Mouse (Mus musculus): ENCODE measurements around the gene Grip1. TPM values are rescaled to one million over a fixed set of nuclear protein-coding genes. Genes with fewer than 3 reads are reported as not detected.

The Grip1 gene
- total RNA-seq, 2 experiments from 2014 or later: not detected

DNA sequence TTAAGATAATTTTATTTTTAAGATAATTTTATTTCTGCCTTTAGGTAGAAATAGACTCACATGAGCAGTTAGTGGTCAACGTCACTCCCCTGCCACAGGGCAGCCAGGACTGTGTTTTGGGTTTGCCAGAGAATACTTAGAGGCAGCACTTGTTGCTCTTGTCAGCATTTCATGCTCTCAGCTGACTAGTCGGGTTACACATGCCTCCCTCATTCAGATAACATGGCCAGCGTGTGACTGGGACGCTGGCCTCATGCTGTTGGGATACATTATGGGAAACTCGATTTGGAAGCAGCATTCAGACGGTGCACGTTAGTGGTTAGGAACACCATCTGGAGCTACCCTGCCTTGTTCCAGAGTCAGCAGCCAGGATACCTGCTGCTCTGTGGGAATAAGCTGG lies 453.2 kb downstream of the Grip1 start:
- DNase-seq: no peak
- intact Hi-C loops (cut with DNase I): no loop called here

DNA sequence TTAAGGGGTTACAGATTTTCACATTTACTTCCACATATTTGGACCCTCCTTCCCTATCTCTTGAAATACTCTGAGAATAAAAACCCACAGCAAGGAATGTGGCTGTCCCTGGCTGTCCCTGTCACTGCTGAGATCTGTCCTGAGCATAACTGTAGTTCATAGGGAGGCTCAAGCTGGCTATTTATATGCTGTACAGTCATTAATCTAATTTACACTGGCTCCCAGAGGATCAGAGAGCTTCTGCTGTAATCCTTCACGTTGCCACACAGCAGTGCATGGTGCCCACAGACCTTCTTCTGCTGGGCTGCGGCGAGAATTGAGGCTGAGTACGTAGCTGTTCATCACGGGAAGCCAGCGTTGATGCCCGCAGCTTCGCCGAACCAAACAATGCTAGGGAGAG lies 464.4 kb downstream of the Grip1 start:
- intact Hi-C loops (cut with DNase I): no loop called here
- no peak for DNase-seq

DNA sequence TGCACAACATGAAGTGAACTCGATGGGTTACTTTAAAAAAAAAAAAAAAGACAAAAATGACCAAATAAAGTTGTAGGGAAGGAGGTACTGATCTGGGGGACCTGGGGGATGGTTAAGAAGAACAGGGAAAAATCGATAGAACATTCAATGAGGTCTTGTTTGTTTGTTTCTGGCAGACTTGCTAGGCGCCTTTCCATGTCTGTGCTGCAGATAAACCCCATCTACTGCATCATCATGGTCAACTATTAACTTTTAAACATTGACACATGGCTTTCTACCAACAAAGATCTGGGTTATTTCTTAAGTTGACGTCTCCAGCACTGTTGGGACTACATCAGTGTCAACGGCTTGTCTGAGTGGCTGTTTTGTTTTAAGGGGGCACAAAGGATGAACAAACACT lies 474.3 kb downstream of the Grip1 start:
- DNase-seq: no peak
- intact Hi-C loops (cut with DNase I): no loop called here

DNA sequence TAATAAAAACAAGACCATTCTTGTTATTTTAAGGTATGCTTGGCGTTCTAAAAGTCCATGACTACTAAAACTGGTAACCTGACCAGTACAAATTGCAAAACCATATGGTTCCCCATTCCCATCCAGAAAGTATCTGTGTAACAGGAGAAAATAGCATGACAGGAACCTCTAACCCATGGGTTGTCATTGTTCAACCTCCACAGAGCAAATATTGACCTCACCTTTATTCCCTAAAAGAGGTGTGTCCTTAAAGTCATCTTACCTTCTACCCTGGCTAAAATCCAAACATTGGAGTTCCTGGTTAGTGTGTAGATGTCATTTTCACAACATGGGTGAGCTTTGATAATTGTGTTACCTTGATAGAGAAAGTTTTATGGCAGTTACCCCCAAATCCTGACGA lies 475.3 kb downstream of the Grip1 start:
- no peak for DNase-seq
- intact Hi-C loops (cut with DNase I): no loop called here

DNA sequence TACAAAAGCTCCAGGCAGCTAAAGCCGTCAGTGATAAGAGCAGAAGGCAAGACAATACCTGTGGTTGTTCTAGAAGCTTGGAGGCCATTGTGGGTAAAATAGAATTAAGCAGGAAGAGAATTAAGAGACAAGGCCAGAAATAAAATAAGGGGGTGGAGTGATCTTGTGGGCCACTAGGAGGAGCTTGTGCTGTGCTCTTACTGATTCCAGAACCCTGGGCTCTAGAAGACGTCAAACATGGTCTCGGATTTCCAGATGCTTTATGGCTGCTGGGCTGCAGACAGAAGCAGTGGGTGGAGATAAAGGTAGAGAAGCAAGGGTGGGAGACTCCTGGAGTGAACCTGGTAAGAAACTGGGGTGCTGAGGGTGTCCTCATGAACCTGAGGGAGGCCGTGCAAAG lies 479.2 kb downstream of the Grip1 start:
- intact Hi-C loops (cut with DNase I): no loop called here
- DNase-seq: no peak

DNA sequence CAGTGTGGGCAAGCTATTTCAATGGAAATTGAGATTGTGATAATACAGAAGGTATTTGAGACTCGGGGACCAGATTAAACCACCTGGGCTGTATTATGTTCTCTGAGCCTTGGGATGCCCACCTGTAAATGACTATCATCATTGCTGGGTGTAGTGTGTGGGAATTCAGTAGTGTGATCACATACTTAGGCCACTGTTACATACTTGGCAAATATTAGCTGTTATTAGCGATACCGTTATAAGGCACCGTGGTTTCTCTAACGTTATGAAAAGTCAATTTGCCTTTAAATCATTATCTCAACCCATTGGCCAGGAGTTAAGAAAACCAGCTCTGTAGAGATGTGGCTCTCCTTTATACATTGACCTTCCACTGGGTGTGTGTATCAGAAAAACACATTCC lies 479.7 kb downstream of the Grip1 start:
- intact Hi-C loops (cut with DNase I): no loop called here
- DNase-seq: no peak

DNA sequence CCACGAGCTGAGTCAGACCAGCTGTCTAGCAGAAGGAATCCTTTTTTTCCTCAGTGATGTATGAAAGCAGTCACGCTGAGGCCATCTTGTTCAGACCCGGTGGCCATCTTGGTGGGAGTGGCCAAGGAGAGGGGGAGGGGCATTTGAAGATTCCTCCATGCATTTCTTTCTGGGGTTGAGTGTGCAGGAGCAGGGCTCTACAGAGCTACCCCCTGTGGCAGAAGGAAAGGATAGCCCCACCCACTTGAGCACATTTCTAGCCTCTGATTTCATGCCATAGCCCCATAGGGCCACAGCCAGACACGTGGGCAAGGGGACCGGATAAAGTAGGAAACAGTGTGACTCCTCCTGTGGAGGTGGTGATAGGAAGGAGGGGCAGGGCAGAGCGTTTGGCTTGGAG lies 481.6 kb downstream of the Grip1 start:
- intact Hi-C loops (cut with DNase I): no loop called here
- no peak for DNase-seq

DNA sequence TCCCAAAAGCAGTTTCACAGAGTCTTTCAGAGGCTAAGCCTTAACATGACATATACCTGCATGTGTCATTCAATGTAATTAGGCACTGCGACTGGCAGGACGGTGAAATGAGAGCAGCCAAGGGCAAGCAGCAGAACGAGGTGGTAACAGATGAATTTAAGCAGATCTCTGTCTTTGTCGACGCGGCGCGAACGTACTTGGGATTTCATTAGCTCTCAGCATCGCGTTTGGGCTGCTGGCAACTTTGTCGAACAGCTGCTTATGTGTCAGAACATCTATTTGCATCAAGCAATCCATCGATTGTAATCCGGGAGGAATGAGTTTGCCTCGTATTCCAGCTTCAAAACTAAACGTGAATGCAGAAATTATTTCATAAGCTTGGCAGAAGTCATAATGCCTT lies 483.9 kb downstream of the Grip1 start:
- intact Hi-C loops (cut with DNase I): no loop called here
- DNase-seq: no peak

DNA sequence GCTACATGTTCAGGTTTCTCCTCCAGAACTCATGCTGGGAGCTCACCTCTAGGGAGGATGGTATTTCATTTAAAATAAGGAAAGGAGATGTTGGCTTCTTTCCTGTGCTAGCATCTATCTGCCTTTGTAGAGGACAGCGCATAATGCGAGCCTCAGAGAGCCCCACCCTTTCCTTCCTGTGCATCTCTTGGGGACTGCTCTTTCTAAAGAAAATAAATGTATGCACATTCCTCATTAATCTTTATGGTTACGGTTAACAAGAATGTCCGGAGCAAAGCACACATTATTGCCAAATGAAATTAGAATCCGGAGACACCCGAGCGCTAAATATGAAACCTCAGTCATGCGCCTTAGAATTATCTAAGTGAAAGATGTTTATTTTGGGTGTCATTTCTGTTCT lies 490.3 kb downstream of the Grip1 start:
- DNase-seq: no peak
- intact Hi-C loops (cut with DNase I): no loop called here

DNA sequence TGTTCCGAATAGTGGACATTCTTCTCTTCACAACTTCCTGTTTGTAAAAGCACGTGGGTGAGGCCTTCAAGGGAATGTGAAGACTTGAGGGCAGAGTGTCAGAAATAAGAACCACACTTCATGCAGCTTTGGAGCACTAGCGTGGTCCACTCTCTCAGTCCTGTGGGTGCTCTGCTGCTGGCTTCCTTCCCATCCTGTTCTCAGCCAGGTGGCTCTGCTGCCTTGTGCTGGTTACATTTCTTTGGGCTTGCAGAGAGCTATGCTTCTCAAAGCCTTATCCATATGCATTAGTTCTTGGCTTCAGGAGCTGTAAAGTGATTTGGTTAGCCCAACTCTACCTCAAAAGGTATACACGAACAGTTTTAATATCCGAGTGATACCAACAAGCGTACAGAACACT lies 497.8 kb downstream of the Grip1 start:
- no peak for DNase-seq
- intact Hi-C loops (cut with DNase I): no loop called here

DNA sequence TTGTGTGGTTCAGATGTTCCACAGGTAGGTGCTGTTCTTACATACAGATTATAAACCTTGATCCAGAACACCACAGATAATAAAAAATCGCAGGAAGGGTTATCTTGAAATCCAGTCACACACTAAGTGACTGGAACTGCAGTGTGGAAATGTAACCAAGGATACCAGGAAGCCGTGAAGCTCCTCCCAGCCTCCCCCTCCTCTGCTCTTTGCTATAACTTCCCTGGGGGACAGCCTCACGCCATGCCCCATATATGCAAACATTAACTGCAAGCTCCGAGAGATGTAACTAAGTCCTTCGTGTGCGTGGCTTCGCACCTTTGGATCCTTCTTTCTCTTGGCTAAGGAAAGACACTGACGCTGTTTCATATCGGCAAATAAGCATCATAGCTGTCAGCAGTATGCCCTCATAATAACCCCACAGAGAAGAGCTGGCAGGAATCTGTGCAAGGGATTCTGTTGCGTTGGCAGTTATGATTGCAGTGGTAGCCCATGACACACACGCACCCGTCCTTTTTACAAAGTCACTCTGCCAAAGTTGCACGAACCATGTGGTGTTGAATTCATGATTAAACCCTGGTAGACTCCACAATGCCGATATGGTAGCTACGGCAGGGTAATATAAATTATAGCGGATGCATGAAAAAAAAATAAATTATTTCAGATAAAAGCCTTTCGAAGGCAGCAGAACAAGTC lies 503.8 kb downstream of the Grip1 start:
- intact Hi-C loops (cut with DNase I): no loop called here
- no peak for DNase-seq

DNA sequence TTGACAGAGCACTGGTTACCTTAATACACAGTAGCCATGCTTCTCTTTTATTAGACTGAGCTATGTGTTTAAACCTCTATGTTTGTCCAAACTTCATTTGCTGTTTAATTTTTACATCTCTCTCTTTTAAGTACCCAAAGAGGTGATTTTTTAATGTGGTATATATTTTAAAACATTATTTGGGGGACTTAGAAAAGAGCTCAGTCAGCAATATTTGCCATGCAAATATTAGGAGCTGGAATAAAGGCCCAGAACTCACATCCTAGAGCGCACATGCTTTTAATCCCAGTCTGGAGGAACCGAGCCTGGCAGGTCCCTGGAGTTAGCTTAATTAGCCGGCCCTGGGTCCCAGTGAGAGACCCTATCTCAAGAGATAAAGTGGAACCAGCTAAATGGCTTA lies 507.3 kb downstream of the Grip1 start:
- intact Hi-C loops (cut with DNase I): no loop called here
- DNase-seq: no peak

DNA sequence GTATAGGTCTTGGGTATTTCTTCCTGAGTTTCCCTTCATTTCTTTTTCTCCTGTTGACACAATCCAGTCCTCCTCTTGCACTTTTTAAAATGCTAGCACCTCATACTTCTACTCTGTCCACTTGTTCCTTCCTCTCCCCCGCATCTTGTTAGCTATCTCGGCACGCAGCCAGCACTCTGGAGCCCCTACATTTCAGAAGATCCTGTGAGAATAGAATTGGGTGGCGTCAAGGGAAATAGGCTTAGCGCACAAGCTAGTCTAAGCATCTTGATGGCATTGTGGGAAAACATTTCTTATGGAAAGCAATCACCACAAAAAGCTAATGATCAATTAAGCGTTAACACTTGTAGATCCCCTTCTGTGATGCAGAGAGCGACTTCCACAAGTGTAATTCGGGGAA lies 512.7 kb downstream of the Grip1 start:
- DNase-seq: no peak
- intact Hi-C loops (cut with DNase I): no loop called here

DNA sequence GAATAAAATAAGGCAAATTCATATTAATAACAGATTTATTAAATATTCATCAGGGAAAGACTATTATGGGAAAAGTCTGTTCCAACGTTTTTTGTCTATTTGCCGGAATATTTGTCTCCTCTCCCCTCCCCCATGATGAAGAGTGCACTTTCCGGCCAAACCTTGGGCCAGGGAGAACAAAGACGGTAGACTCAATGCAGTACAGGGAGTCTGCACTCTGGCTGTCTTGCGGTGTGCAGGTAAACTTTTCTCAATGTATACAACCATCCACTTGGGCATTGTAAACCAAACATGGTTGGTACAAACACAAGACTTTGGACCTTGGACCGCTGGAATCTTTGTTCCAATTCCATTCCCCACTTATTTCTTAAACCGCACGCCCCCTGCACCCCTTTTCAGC lies 525.8 kb downstream of the Grip1 start:
- DNase-seq: no peak
- intact Hi-C loops (cut with DNase I): no loop called here

DNA sequence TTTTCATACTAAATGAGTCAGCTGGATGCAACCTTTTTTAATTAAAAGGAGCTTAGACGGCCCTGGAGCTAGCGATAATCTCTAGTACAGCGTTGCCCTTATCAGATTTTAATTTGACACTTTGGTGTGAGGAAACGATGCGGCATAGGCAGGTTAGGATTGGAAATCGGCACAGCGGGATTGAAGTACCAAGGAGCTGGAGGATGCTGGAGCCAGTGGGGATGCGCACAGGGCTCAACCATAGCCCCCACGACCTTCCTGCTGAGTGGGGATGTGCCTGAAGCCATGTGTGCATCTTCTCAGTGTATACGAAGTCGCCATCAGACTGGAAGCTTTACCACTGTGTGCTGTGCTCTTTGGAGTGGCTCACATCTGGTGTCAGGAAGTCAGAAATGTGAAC lies 526.4 kb downstream of the Grip1 start:
- intact Hi-C loops (cut with DNase I): no loop called here
- DNase-seq: no peak

DNA sequence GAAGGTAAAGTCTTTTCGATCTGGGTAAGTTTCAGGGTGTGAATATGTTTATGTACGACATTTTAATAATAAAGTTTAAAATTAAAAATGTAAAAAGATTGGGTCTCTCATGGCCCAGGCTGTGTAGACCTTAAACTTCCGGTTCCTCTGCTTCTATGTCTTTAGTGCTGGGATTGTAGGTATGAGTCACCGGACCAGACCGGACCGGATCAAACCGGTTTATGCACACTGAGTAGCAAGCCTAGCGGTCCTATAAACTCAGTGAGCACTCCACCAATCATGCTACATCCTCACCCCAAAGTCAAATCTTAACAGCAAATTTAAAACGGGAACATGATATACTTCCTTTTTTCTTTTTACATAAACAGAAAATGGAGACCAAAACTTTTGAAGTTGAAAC lies 530.7 kb downstream of the Grip1 start:
- no peak for DNase-seq
- intact Hi-C loops (cut with DNase I): no loop called here

DNA sequence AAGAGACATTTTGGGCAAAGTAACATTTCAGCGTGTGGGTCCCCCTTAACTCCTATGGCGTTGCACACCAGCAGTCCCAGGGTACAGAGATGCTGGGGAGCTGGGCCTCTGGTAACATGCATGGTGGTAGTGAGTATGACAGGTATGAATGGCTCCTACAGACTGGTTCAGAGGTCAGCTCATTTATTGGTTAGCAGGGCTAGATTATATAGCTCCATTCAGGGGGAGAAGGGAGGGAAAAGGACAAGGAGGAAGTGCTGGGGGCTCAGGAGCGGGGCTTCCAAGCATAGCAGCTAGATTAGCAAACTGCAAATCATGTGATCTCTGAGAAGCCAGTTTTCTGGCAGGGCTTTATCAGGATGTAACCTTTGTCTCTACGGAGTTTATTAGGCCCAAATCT lies 544.8 kb downstream of the Grip1 start:
- intact Hi-C loops (cut with DNase I): no loop called here
- no peak for DNase-seq

DNA sequence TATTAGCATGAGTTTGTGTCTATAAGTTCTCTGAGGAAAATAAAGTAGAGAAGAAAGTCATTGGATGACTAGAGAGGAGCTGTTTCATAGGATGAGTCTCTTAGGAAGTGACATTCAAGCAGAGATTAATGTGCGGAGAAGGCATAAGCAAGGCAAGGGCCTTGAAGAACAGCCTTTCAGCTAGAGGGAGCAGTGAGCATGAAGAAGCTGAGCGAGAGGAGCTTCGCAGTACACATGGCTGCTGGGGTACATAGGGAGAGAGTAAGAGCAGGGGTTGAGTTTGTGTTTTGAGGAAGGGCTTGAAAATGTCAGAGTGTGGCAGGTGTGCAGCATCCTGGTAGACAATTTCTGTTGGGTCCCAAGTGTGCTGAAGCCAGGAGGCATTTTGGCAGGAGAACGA lies 548.5 kb downstream of the Grip1 start:
- intact Hi-C loops (cut with DNase I): no loop called here
- no peak for DNase-seq

DNA sequence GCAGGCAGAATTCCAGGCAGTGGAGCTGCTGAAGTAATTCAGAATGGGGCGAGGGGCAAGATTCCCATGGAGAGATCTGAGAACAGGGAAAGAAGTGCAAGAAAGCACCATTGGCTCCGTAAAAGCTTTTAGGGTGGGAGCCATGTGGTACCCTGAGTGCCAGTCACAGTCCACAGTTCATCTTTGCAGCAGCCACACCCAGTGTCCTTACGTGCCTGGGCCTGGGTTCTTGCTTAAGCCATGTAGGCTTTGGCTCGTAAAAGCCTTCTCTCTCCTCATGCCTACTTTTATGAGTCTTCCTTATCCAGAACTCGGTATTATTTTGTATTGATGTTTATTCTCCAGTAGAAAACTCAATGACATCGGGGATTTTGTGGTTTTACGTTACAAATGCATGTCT lies 550.5 kb downstream of the Grip1 start:
- intact Hi-C loops (cut with DNase I): no loop called here
- no peak for DNase-seq

DNA sequence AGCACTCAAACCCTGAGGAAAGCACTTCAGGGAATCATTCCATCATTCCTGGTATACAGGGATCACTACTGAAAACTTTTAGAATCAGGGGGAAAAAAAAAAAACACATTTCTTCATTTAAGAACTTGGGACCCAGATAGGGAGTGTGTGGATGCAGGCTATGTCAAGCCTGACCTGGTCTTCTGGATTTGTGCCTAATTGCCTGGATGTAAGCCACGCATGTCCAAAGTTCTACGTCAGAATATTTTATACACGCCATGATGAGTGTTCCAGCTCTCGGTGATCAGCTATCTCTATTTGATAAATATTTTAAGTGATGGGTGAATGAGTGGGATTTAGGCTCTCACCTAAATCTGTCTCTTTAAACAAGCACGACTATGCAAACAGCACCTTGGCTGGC lies 552.0 kb downstream of the Grip1 start:
- intact Hi-C loops (cut with DNase I): no loop called here
- no peak for DNase-seq

DNA sequence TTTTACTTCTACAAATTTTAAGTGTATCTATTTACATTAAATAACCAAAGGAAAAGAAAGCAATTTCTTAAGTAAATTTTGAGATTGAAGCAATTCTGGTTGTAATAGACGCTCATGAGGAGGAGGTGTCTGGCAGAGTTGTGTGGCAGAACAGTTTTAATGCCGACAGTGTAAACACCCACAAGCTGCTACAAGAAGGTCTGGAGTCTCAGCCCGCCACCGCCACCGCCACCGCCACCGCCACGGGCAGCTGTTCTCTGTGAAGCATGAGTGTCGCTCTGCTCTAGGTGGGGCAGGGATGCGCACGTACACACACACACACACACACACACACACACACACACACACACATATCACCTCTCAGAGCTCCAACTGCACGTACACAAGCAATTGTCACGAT lies 558.7 kb downstream of the Grip1 start:
- DNase-seq: no peak
- intact Hi-C loops (cut with DNase I): no loop called here

DNA sequence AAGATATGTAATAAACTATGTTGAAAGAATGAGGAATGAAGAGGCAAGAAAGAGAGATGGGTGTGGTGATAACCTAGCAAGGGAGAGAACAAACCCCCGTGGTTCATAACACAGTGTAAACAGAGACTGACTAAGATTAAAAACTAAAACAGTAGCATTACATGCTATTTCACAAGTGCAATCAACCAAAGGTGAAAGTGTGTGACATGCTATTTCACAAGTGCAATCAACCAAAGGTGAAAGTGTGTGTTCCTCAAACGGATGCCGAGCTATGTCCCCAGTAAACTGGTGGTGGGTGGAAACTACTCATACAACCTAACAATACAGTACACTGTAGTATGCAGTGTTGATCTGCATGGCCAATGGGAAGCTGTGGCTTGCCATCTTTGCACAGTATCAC lies 561.5 kb downstream of the Grip1 start:
- intact Hi-C loops (cut with DNase I): no loop called here
- DNase-seq: no peak

DNA sequence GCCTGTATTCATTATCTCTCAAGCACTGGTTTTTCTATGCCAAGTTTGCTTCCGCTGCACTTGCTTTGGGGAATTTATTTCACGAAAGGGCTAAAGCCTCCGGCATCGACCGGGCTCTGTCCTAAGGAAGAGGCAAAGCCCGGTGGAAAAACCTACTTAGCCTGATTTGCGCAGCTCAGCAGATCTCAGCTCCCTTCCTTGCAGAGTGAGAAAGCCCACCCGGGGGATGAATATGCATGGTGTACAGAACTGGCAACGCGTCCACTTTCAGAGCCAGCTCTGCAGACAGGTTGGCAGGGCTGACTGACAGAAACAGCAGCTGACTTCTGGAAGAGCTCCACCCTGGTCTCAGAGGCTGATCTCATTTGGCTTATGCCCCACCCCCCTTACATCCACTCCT lies 572.8 kb downstream of the Grip1 start:
- intact Hi-C loops (cut with DNase I): no loop called here
- no peak for DNase-seq
